Mouse (Mus musculus) lung, adult 18-20 months (tissue): ENCODE results near the gene Aqp2.

ENCODE experiments used
- DNase-seq, 2 experiments: peaks; one replicate each; pipeline ENCODE4 v3.0.0; 2022; ENCODE audit warnings: mixed read lengths in 2 of 2

Gene Aqp2

DNA sequence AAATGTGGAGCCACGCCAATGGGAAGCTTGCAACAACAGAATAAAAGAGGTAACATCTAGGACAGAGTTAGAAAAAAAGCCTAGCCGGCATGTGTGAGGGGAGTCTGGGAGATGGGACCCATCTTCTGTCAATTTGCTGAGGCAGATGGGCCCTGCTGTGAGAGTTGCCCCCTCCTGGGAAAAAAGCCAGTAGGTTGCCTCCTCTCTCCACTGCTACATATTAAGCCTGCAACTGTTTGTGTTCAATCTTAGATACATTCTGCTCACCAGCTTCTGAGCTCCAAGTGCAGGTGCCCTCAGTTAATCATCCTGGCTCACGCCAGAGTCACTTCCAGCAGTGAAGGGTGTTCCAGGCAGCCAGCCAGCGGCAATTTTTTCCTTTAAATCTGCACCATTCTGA, 41.0 kb downstream of the Aqp2 start:
- no peak for DNase-seq

DNA sequence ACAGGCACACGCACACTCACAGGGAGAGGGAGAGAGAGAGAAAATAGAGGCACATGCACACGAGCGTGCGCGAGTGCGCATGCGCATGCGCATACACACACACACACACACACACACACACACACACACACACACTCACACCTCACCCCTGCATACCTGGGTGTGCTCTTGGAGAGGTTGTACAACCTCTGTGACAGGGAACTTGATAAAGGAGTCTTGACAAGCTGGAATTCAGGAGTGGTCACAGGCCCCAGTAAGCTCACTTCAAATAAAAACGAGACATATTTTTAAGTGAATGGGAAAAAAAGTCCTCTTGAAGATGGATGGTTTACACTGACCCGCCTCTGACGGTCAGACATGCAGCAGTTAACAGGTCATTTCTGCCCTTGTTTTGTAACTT, 43.2 kb downstream of the Aqp2 start:
- DNase-seq, result no peak

DNA sequence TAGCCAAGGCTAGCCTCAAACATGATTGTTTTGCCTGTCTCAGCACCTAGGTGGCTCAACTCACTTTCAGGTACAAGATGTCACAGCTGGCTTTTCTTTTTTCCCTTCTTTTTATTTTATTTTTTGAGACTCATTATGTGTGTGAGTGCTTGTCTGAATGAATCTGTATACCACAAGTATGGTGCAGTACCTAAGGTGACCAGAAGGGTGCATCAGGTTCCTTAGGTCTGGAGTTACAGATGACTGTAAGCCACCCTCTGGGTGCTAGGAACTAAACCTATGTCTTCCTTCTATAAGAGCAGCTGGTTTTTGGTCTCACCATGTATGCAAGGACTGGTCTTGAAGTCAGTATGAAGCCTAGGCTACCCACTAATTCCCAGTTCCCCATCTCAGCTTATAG, 52.8 kb downstream of the Aqp2 start:
- DNase-seq, result no peak
